Mouse (Mus musculus): ENCODE measurements at regions not wholly inside any gene's neighbourhood (a gene's known extent, or its start where the extent isn't known, plus 50 kb on each side); places are given as distances from the start of the nearest gene placed in this dataset.

DNA sequence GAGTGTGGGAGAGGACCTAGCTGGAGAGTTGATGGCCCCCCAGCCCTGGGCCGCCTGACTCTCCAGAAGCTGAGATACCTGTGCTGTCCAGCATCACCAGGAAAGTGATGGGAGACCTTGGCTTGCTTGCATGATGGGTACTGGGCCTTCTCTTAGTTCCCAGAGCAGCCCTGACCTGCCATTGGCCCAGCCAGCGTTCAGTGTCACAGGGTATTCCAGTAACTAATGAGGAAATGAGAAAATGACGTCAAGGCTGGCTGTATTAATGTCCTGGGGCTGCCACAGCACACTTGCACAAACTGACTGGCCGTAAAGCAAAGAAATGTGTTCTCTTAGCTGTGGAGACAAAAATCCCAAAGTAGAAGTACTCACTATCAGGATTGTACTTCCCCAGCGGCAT is 307.5 kb downstream of the Tbc1d1 start:
- DNase-seq, result no peak

DNA sequence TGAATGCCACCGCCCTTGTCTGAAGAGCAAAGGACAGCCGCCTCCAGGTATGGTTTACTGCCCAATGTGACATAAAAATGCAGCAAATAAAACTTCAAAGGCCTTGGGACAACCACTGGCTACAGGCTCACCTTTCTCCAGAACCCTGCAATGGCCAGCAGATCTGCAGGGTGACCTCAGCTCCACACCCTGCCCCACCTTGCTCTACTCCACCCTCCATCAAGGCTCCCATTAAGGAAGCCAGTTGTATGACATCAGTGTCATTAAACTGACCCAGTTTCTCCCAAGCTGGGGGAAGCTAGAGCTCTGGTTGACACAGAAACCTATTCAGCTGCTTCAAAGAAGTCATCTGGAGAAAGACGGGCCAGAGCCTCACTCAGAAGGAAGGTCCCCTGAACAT is 310.2 kb downstream of the Tbc1d1 start:
- no peak for DNase-seq

DNA sequence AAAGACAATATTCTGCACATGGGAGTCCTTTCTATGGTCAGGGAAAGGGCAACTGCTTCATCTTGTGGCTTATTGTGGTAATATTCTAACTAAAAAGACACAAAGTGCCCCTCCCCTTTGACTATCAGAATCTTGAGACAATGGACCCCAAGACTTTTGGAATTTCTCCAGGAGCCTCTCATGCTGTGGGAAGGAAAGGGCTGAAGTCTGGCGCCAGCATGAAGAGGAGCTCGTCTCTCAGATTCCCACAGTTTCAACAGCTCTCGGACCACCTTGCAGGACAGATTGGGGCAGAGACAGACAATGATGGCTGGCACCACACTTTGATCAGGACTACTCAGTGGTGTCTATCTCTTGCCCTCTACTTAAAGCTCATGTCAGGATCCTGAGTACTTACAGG is 311.8 kb downstream of the Tbc1d1 start:
- no peak for DNase-seq

DNA sequence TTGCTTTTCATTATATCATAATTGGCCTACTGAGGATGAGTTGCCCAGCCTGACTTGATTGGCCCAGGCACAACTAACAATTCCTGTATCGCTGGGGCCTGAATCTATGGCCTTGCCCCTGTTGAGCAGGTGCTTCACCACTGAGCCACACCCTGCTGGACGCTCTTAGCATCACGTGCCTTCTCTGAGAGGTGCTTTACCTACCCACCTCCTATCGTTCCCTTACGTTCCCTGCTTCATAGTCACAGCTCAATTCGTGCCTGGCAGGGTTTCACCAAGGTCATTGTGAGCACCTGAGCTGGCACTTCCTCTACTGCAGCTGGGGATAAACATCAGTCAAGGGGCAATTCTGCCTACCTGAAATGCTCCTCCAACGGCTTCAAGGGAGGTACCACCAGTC is 312.2 kb downstream of the Tbc1d1 start:
- DNase-seq, result no peak

DNA sequence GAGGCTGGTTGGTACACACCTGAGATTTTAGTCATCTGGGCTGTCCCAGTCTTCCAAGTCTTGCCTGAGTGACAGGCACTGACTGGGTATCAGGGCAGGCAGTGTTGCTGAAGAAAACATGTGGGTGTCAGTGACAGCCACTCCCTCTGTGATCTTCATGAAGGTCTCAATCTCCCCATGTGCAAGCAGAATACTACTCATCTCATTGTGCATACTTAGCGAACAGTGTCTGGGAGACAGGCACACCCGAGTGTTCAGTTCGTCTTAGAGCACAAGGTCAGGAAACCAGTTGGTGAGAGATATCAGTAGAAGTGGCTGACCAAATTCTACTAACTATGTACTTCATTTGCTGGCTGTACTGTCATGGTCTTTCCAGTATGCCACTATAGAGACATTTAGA is 315.9 kb downstream of the Tbc1d1 start:
- DNase-seq, result no peak

DNA sequence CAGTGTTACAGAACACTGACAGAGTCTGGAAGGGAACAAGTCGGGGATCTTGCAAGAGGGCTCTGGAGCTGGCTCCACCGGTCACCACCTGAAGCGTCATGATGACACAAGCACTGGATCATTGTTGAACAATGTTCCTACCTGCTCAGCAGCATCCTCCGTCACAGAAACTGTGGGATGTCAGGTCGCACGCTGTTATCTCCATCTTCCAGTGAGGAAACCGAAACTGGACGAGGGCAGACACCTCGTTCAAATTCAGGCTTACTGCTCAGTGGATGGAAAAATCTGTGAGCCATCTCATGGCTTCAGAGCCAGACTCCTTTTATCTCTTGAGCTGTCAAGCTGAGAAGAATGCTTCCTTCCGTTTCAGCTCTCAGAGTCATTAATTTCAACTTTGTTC is 316.3 kb downstream of the Tbc1d1 start:
- DNase-seq, result no peak

DNA sequence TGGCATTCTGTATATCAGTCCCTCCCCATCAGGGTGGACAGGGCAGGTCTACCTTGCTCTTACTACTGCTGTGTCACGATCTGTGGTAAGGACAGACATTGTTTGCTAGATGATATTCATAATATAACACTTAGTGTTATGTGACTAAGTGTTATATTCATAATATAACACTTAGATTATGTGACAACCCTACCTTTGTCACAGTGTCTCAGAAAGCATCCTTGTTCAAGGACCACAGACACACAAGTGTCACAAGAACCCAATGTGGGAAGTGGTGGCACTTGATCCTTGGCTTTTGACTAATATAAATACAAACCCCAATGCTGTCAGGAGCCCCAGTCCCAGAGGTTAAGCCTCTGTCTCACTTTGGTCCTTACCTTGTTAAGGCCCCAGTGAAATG is 318.8 kb downstream of the Tbc1d1 start:
- DNase-seq, result no peak

DNA sequence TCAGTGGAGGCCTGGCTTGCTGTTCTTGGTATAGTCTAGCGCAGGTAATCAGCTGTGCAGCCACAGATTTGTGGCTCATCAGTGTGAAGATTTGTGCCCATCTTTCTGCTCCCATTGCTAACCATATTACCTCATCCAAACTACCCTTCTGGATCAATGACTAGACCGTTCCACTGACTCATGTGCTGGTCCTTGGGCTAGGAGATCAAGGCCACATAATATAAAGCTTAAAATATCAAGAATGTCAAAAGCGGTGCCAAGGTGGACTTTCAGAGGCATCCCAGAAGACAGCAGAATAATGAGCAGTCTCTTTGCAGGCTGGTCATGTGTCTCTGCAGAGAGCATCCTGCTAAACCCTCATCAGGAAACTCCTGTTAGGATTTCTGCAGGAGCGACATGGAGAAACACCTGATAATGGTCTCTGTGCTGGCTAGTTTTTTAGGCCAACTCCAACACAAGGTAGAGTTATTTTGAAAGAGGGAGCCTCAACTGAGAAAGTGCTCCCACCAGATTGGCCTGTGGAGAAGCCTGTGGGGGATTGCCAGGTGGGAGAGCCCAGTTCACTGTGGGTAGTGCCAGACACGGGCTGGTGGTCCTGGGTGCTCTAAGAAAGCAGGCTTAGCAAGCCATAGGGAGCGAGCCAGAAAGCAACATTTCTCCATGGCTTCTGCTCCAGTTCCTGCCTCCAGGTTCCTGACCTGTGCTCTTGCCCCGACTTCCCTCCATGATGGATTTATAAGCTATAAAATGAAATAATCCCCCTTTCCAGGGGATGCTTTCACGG is 319.8 kb downstream of the Tbc1d1 start:
- DNase-seq, result no peak

DNA sequence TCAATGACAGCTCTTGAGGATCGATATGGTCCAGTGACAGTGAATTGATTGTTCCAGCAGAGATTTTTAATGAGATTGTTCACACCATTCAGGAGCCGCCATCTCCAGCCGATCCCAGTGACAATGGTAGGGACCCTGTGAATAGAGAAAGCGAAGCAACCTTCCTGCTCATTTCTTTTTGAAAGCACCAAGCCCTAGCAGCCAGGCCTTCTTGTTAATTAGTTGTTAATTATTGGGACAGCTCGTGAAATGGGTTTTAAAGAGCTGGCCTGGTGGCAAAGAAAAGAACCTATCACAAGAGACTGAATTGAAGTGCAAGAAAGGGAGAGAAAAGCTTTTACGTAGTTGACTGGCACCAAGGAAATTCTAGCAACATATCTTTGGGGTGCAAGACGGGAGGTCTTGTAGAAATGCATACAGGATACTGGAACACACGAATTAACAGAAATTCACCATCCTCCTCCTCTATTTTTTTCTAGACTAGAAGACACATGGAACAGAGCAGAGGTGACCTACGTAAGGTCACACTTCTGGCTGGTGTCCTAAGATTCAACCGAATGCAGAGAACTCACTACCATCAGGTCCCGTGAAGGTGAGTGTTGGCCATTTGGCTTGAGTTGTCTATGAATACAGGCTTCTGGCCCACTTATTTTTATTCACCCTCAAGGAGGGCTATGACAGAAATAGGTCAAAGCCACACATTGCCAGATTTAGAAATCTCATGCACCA is 320.7 kb downstream of the Tbc1d1 start:
- no peak for DNase-seq

DNA sequence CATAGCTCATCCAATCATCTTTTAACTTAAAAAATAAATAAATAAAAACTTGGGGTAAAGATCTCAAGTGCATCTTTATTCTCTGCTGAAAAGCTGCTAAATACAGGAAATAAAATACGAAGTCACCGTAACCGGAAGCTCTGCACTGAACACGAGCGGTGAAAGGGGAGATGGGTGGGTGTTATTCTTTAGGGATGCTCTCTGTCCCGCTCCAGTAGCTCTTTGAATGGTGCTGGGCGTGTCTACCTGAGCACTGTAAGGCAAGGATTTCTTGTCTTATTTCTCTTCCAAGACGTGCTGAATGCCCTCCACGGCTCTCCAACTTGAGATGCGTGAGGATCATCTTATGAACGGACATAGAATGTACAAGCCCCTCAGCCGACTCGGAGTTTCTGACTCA is 322.0 kb downstream of the Tbc1d1 start:
- no peak for DNase-seq

DNA sequence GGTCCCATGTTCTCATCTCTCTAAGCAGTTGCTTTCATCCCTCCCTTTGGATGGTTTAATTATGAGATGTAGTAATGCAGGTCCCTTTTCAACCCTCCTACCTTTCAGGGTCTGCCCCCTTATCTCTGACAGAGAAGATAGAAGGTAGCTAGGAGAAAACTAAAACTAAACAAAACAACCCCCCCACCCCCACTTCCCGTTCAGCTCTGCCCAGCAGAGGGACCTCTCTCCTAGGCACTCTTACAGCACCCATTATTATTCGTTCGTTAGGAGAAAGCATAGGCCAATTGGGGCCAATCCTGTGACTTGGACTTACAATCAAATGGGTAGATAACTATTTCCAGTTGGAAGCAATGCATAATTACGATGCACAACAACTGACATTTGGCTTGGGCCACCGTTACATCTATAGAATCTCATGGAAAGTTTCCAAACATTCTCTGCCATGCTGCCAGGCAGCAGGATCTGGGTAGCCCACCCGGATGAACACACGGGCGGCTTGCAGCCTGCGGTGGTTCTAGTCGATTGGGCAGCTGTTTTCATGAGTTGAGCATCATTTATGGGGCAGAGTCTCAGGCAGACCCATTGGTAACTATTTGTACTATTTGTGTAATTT is 322.6 kb downstream of the Tbc1d1 start:
- peak; percentile 37 for DNase-seq

DNA sequence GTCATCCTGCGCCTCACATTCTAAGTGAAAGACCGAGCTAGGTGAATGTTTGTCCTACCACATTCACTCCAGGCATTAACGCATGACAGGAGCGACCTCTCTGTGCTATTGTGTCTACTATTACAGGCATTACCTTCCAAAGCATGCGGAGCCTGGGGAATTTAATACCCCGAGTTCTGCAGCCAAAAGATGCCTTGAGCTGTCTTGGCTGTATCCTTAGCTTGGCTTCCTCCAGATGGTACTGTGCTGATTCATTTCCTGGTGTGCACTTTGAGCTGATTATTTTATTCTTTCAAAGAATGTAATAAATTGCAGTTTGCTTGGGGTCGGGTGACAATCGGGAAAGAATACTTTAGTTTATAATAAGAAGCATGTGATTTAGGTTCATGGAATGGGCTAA is 323.2 kb downstream of the Tbc1d1 start:
- DNase-seq, result no peak

DNA sequence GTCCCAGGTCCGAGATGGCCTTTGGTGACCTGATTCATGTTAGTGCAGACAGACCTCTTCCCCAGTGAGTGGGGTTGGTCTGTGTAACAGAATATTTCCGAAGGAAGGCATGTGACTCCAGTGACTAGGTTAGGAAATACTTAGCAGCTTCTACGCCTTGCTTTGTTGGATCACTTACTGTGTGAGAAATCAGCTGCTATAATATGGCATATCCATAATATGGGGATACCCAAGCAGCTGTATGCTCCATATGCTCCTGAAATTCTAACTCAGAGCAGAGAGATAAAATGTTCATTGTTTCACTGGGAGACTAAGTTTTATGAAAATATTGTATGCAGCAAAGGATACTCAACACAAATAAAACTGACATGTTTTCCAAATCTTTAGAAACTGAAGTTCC is 318.1 kb upstream of the Klf3 start:
- no peak for DNase-seq

DNA sequence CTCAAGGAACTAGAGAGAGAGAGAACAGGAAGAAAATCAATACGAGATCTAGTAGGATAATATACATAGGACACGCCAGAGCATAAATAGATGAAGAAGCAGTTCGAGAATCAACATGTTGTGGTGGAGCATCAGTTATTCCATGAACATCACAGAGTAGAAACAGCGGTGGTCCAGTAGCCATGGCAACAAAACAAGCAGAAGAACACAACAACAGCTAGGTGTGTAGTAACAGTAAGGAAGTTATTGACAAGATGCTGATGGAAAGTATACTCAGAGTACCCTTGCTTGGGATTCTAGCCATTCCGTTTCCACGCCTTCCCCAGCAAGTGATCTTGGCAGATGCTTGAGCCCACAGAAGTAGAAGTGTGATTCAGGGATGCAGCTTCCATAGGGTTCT is 317.3 kb upstream of the Klf3 start:
- no peak for DNase-seq

DNA sequence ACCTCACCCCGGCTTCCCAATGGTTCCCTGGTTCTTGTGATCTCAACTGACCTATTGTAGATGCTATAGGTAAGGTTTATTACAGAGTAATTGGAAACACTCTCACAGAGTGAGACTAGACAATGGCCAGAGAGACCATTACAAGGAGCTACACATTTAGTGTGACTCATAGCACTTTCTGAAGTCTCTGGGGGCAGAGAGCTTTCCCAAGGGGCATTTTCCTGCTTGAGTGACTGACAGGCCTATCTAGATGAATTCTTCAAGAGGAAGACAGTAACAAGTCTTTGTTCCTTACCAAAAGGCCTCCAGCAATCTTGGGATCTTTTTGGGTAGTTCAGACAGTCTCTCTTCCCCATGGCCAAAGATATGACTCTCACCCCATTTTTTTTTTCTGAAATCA is 316.4 kb upstream of the Klf3 start:
- DNase-seq, result no peak

DNA sequence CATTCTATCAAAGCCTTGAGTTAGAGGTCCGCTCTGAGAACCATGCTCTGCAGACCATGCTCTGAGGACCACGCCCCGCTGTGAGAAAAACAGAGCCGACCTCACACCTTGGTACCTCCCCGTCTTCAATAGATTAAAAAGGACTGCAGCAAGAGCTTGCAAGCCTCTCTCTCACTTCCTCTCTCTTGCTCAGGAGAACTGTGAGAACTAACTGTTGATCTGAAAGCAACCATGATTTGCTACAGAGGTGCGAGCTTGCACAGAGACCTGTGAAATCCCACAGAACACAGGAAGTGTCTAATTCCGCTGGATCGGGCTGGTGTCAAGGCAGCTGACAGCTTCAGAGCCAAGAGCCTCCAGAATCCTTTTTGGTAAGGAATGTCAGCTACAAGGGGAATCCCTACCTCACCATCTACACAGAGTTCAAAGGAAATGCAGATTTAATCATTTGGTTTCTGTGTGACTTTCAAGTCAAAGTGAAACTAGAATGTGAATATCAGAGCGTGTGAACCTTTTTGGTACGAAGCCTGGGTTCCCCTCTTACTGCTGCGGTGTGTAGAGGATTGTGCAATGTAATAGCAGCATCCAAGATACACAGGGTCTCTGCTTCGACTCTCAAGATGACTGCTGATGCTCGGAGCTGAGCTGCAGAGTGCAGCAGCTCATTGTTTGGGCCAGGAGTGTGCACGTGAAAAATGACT is 315.3 kb upstream of the Klf3 start:
- peak; percentile 70 for DNase-seq

DNA sequence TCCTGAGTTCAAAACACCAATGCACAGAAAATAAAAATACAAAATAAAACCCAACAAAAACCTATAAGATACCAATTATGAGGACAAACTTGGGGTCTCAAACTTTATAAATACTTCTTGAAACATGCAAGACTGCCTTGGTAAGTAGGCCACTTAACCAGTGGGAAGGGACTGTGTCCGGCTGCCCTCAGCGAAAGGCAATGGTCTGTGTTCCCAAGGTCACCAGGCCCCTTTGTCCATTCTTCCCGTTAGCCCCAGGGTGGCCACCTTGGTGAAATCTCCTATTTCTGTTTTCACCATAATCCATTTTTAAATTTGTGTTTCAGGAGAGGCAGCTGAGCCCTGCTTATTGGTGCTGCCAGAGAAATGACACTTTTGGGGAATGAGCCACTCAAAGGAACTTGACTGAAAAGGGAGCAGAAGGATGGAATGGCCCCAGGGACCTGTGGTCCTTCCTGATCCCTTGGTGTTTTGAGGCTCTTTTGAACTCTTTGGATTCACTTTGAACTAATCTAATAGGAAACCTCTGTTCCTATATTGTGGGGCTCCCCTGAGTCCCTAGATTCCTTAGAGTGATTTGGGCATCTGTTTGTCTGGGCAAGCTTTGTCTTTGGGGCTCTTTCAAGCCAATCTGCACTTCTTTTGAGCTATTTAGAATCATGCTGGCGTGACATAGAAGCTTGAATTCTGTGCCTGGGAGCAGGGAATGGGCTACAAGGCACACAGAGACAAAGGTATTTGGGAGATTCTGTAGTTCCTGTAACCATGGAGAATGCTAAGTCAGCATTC is 313.3 kb upstream of the Klf3 start:
- no peak for DNase-seq

DNA sequence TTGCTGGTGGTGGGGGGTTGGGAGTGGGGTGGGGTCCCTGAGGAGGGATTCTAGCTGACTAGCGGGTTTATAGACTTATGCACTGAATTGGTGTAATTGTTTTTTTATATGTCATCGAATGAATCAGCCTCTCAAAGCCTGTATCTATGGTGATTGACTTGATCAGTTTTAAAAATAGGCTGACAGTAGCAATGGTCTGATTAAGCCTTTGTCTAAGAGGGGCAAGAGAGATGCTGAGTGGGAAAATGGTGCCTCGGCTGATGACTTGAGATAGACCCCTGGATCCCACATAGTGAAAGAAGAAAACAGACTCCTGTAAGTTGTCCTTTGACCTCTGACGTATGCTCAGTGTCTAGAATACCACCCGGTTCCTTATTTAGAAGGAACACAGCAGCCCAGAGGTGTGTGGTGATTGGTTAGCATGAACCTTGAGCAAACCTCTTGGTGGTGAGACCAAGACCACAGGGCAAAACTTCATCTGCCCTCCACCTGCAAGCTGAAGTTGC is 312.7 kb upstream of the Klf3 start:
- DNase-seq, result no peak

DNA sequence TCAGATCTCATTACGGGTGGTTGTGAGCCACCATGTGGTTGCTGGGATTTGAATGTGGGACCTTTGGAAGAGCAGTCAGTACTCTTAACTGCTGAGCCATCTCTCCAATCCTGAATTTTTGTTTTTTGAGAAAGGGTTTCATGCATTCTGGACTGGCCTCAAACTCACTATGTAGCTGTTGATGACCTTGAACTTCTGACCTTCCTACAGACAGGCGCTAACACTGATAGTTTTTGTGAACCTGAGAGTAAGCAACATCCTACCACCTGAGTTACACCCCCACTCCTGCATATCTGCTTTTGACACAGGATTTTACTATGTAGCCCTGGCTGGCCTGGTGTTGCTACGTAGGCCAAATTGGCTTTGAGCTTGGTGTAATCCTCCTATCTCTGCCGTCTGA is 308.8 kb upstream of the Klf3 start:
- no peak for DNase-seq

DNA sequence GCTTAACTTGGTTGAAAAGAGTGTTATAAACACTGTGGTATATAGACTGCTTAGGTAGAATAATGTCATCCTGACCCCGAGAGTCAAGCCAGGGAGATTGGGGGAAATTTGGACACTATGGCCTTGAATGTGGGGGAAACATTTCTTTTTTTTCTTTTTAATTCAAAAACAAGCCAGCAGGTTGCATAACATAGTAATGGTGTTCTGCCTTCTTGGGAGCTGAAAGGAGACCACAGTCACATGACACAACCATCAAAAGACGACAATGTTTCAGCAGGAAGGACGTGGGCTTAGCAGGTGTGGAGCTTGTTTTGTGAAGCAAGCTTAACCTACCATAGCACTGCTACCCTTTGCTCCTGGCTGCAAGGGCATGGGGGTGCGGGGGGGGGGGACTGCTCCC is 306.3 kb upstream of the Klf3 start:
- DNase-seq, result peak; percentile 77

DNA sequence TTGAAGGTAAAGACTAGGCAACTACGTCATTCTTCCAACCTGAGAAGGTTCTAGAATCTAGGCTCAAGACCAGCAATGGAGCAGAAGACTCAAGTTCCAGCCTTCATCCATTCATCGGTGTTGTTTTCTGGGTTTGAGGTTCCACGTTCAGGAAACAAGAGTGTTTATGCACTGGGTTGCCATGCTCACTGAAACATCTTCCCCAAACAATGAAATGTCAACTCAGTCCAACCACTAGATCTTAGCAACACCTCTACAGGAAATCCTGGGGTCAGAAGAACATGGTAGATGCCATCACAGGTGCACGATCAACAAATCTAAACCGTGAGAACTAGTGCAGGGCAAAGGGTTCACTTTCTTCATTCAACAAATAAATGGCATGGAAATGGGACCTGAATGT is 304.8 kb upstream of the Klf3 start:
- peak; percentile 45 for DNase-seq

DNA sequence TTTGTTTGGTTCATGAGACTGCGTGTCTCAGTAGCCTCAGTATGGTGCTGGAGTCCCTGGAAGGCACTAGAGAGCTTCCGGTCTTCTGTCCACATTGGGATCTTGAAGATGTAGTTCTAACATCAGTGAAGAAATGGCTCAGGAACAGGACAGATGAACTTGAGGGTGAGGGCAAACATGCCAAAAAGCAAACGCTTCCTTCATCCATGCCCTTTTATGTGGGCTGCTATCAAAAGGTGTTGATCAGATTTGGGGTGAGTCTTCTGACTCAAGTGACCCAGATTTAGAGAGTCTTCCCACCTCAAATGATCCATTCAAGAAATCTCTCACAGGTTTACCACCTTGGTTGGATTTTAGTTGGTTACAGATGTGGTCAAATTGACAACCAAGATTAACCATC is 304.1 kb upstream of the Klf3 start:
- DNase-seq, result no peak

DNA sequence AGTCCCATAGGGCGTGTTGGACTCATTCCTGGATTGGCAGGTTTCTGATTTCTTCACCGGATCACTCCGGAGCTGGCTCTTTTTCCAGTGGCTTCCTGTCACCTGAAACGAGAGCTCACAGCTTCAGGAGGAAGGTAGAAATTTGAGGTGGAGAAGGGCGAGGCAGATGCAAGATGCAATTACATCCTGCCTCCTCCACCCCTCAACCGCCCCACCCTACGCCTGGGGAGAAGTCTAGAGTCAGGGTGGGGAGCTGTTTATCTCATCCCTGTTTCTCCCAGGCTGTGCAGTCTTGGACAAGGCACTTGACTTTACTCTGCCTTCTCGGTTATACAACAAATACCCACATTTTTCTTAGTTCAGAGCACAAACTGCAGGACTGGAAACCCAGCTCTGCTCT is 302.8 kb upstream of the Klf3 start:
- DNase-seq, result peak; percentile 49
